Mouse (Mus musculus) limb, embryonic 13.5 days (tissue): ENCODE measurements around the gene Cetn3. TPM values are rescaled to one million over a fixed set of nuclear protein-coding genes. Genes with fewer than 3 reads are reported as not detected.

Experiments
- ATAC-seq: fragments of 200-750 bp; cut with Nextera tagmentation; 2 replicates; pipeline ENCODE4 v1.8.0; 2017; ENCODE audit warnings: low read depth, moderate number of reproducible peaks, moderate TSS enrichment; ENCODE audit not compliant: low FRiP score
- H3K27ac ChIP-seq: fragments of 300-500 bp; sonication (generic); 2 replicates; pipeline ENCODE4 v1.5.1; 2015; ENCODE audit warnings: inconsistent platforms, mild to moderate bottlenecking, moderate library complexity
- H3K27me3 ChIP-seq: fragments of 300-500 bp; sonication (generic); 2 replicates; pipeline ENCODE4 v1.6.1; 2015; ENCODE audit warnings: mild to moderate bottlenecking, inconsistent platforms
- H3K36me3 ChIP-seq: fragments of 300-500 bp; sonication (generic); 2 replicates; pipeline ENCODE4 v1.6.1; 2015; ENCODE audit warnings: inconsistent platforms, mild to moderate bottlenecking, moderate library complexity
- H3K4me1 ChIP-seq: fragments of 300-500 bp; sonication (generic); 2 replicates; pipeline ENCODE4 v1.6.1; 2015; ENCODE audit warnings: inconsistent platforms
- H3K4me2 ChIP-seq: fragments of 300-500 bp; sonication (generic); replicated peaks from 2 replicates; pipeline ENCODE4 v1.6.1; 2015; ENCODE audit warnings: inconsistent platforms, mild to moderate bottlenecking, moderate library complexity
- H3K4me3 ChIP-seq: fragments of 300-500 bp; sonication (generic); 2 replicates; pipeline ENCODE4 v1.5.1; 2015; ENCODE audit warnings: moderate library complexity, mild to moderate bottlenecking, inconsistent platforms
- H3K9ac ChIP-seq: fragments of 300-500 bp; sonication (generic); 2 replicates; pipeline ENCODE4 v1.6.1; 2015; ENCODE audit warnings: mild to moderate bottlenecking, inconsistent platforms
- H3K9me3 ChIP-seq: fragments of 300-500 bp; sonication (generic); 2 replicates; pipeline ENCODE4 v1.6.1; 2016; ENCODE audit warnings: inconsistent platforms
- WGBS: fragments of 180-500 bp; shearing (Covaris S2); methylation state at CpG from one replicate; pipeline ENCODE4 v1.1.7; 2015; 5-methylcytosine and 5-hydroxymethylcytosine counted together
- polyA plus RNA-seq: library from polyadenylated mRNA; unstranded; fragments of >200 nt; fragmentation: Nextera tagmentation; extraction: Ambion mirVana; gene quantifications from 2 replicates; pipeline ENCODE4 v1.2.1, GENCODE M21; 2015

Gene Cetn3
- polyA plus RNA-seq, result 209 and 235 TPM in 2 replicates

GRCm38 (mm10) chr13:81782971-81783404 is at the start of gene Cetn3:
TSS of gene Cetn3 (plus strand) at chr13:81783077.
- ATAC-seq, result peak; percentile 94
- peak within 1 kb of the TSS; percentile 70 for H3K4me2 ChIP-seq
- peak within 1 kb of the TSS; percentile 87 for H3K9ac ChIP-seq
- under 1% methylated on average over 29 of the region's 29 CpGs for WGBS
- peak within 1 kb of the TSS; percentile 69 for H3K4me3 ChIP-seq
- H3K4me1 ChIP-seq, result peaks cover 12% of the 10 kb centered on the region
- peak within 1 kb of the TSS; percentile 99 for H3K27ac ChIP-seq
- peaks cover 11% of the 10 kb centered on the region for H3K36me3 ChIP-seq
- no peaks in the 10 kb centered on the region for H3K9me3 ChIP-seq
- no peaks in the 10 kb centered on the region for H3K27me3 ChIP-seq

GRCm38 (mm10) chr13:81736606-81737005 is 46.3 kb upstream of the Cetn3 start:
- no peaks in the 10 kb centered on the region for H3K36me3 ChIP-seq
- no peak overlapping the region for H3K27ac ChIP-seq
- ATAC-seq, result no peak
- H3K4me2 ChIP-seq, result no peak overlapping the region
- no peaks in the 10 kb centered on the region for H3K4me1 ChIP-seq
- no peaks in the 10 kb centered on the region for H3K27me3 ChIP-seq
- 85% methylated on average over 5 of the region's 5 CpGs for WGBS
- no peak overlapping the region for H3K4me3 ChIP-seq
- H3K9ac ChIP-seq, result no peak overlapping the region
- H3K9me3 ChIP-seq, result no peaks in the 10 kb centered on the region

GRCm38 (mm10) chr13:81740898-81741297 is 42.0 kb upstream of the Cetn3 start:
- Histone ChIP-seq H3K9me3 (no peaks in the 10 kb centered on the region), H3K27ac (no peak overlapping the region), H3K27me3 (no peaks in the 10 kb centered on the region), H3K4me3 (no peak overlapping the region), H3K4me1 (no peaks in the 10 kb centered on the region), H3K36me3 (no peaks in the 10 kb centered on the region), H3K4me2 (no peak overlapping the region), H3K9ac (no peak overlapping the region)
- no peak for ATAC-seq
- WGBS, result 45% methylated on average over 3 of the region's 3 CpGs

- 46% methylated on average over 9 of the region's 10 CpGs for WGBS
- ATAC-seq, result no peak; the same call in 1 of the 2 replicates
- H3K4me1 ChIP-seq, result no peaks in the 10 kb centered on the region
- no peak overlapping the region for H3K9ac ChIP-seq
- no peaks in the 10 kb centered on the region for H3K9me3 ChIP-seq
- H3K4me3 ChIP-seq, result no peak overlapping the region
- no peak overlapping the region for H3K4me2 ChIP-seq
- no peaks in the 10 kb centered on the region for H3K36me3 ChIP-seq
- no peak overlapping the region for H3K27ac ChIP-seq
- H3K27me3 ChIP-seq, result no peaks in the 10 kb centered on the region
Observed at GRCm38 (mm10) chr13:81743391-81744091, 39.3 kb upstream of the Cetn3 start.

- no peak overlapping the region for H3K27ac ChIP-seq
- no peak overlapping the region for H3K9ac ChIP-seq
- H3K9me3 ChIP-seq, result no peaks in the 10 kb centered on the region
- no peak for ATAC-seq
- WGBS, result 40% methylated on average over 2 of the region's 2 CpGs
- no peak overlapping the region for H3K4me3 ChIP-seq
- H3K4me1 ChIP-seq, result no peaks in the 10 kb centered on the region
- no peaks in the 10 kb centered on the region for H3K36me3 ChIP-seq
- no peaks in the 10 kb centered on the region for H3K27me3 ChIP-seq
- no peak overlapping the region for H3K4me2 ChIP-seq
Observed at GRCm38 (mm10) chr13:81744092-81744396, 38.8 kb upstream of the Cetn3 start.

GRCm38 (mm10) chr13:81754878-81755277 is 28.0 kb upstream of the Cetn3 start:
- no peak for ATAC-seq
- Histone ChIP-seq H3K4me2 (no peak overlapping the region), H3K27ac (no peak overlapping the region), H3K36me3 (no peaks in the 10 kb centered on the region), H3K9me3 (no peaks in the 10 kb centered on the region), H3K4me3 (no peak overlapping the region), H3K4me1 (no peaks in the 10 kb centered on the region), H3K9ac (no peak overlapping the region), H3K27me3 (no peaks in the 10 kb centered on the region)

- no peaks in the 10 kb centered on the region for H3K27me3 ChIP-seq
- no peak overlapping the region for H3K9ac ChIP-seq
- no peak overlapping the region for H3K4me3 ChIP-seq
- H3K9me3 ChIP-seq, result no peaks in the 10 kb centered on the region
- H3K36me3 ChIP-seq, result no peaks in the 10 kb centered on the region
- ATAC-seq, result no peak
- no peaks in the 10 kb centered on the region for H3K4me1 ChIP-seq
- no peak overlapping the region for H3K4me2 ChIP-seq
- 90% methylated on average over 1 of the region's 1 CpGs for WGBS
- H3K27ac ChIP-seq, result no peak overlapping the region
Observed at GRCm38 (mm10) chr13:81755324-81755723, 27.6 kb upstream of the Cetn3 start.

- H3K9ac ChIP-seq, result no peak overlapping the region
- WGBS, result 86% methylated on average over 5 of the region's 5 CpGs
- no peak overlapping the region for H3K27ac ChIP-seq
- no peaks in the 10 kb centered on the region for H3K36me3 ChIP-seq
- no peaks in the 10 kb centered on the region for H3K9me3 ChIP-seq
- no peaks in the 10 kb centered on the region for H3K4me1 ChIP-seq
- ATAC-seq, result no peak
- no peak overlapping the region for H3K4me3 ChIP-seq
- no peak overlapping the region for H3K4me2 ChIP-seq
- no peaks in the 10 kb centered on the region for H3K27me3 ChIP-seq
Observed at GRCm38 (mm10) chr13:81757058-81757660, 25.7 kb upstream of the Cetn3 start.

GRCm38 (mm10) chr13:81760379-81760778 is 22.5 kb upstream of the Cetn3 start:
- no peak overlapping the region for H3K4me2 ChIP-seq
- no peak overlapping the region for H3K4me3 ChIP-seq
- H3K27me3 ChIP-seq, result no peaks in the 10 kb centered on the region
- H3K4me1 ChIP-seq, result no peaks in the 10 kb centered on the region
- H3K27ac ChIP-seq, result no peak overlapping the region
- no peak for ATAC-seq
- no peaks in the 10 kb centered on the region for H3K9me3 ChIP-seq
- H3K36me3 ChIP-seq, result no peaks in the 10 kb centered on the region
- WGBS, result 34% methylated on average over 3 of the region's 3 CpGs
- no peak overlapping the region for H3K9ac ChIP-seq

- no peaks in the 10 kb centered on the region for H3K36me3 ChIP-seq
- ATAC-seq, result peak; percentile 48; the same call in 1 of the 2 replicates
- H3K9me3 ChIP-seq, result no peaks in the 10 kb centered on the region
- no peak overlapping the region for H3K4me3 ChIP-seq
- no peaks in the 10 kb centered on the region for H3K4me1 ChIP-seq
- H3K27me3 ChIP-seq, result no peaks in the 10 kb centered on the region
- 31% methylated on average over 14 of the region's 14 CpGs for WGBS
- no peak overlapping the region for H3K4me2 ChIP-seq
- no peak overlapping the region for H3K27ac ChIP-seq
- H3K9ac ChIP-seq, result no peak overlapping the region
Observed at GRCm38 (mm10) chr13:81761566-81762186, 21.2 kb upstream of the Cetn3 start.

- Histone ChIP-seq H3K4me1 (no peaks in the 10 kb centered on the region), H3K36me3 (no peaks in the 10 kb centered on the region), H3K9me3 (no peaks in the 10 kb centered on the region), H3K27me3 (no peaks in the 10 kb centered on the region), H3K27ac (no peak overlapping the region), H3K9ac (no peak overlapping the region), H3K4me3 (no peak overlapping the region), H3K4me2 (no peak overlapping the region)
- no peak for ATAC-seq
- WGBS, result 74% methylated on average over 5 of the region's 5 CpGs
Observed at GRCm38 (mm10) chr13:81764173-81764572, 18.7 kb upstream of the Cetn3 start.

- Histone ChIP-seq H3K4me2 (no peak overlapping the region), H3K27ac (no peak overlapping the region), H3K4me3 (no peak overlapping the region), H3K9ac (no peak overlapping the region), H3K27me3 (no peaks in the 10 kb centered on the region), H3K36me3 (no peaks in the 10 kb centered on the region), H3K4me1 (no peaks in the 10 kb centered on the region), H3K9me3 (no peaks in the 10 kb centered on the region)
- WGBS, result 80% methylated on average over 7 of the region's 7 CpGs
- ATAC-seq, result no peak
Observed at GRCm38 (mm10) chr13:81767038-81767659, 15.7 kb upstream of the Cetn3 start.
